Mouse (Mus musculus) kidney, adult 2 months (tissue): Measurements from ENCODE around the gene Plek.

Experiments used
- CTCF ChIP-seq: fragments of 200-500 bp; conservative IDR thresholded peaks from 2 replicates; pipeline ENCODE4 v1.5.1; 2011; ENCODE audit warnings: low read depth, mild to moderate bottlenecking, control low read depth, low read length, moderate library complexity, mixed read lengths; ENCODE audit not compliant: insufficient read depth, insufficient read length
- POLR2A ChIP-seq: fragments of 200-500 bp; IDR thresholded peaks from one replicate; pipeline ENCODE4 v1.6.1; 2011; ENCODE audit warnings: low read depth, low read length, control low read depth

DNA sequence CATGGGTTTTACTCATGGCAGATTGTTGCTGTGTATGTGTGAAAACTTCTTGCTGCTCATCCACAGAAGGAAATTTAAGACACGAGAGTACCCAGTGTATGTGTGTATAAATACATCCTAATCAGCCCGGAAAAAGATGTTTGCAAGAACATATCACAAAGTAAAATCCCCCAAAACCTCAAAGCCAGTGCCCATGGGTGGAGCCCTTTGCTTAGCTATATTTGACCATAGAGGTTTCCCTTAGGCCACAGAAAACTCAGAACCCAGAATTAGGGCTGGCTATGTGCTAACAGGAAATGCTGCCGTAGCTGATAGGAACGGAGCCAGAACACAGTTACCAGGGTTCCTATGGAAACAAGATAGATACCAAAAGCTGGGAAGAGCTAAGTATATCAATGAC lies 75.2 kb downstream of the Plek start:
- TF ChIP-seq POLR2A (no peak), CTCF (no peak)
